ENCODE assay signal across 19 mouse cellular contexts in the genomic region with DNA sequence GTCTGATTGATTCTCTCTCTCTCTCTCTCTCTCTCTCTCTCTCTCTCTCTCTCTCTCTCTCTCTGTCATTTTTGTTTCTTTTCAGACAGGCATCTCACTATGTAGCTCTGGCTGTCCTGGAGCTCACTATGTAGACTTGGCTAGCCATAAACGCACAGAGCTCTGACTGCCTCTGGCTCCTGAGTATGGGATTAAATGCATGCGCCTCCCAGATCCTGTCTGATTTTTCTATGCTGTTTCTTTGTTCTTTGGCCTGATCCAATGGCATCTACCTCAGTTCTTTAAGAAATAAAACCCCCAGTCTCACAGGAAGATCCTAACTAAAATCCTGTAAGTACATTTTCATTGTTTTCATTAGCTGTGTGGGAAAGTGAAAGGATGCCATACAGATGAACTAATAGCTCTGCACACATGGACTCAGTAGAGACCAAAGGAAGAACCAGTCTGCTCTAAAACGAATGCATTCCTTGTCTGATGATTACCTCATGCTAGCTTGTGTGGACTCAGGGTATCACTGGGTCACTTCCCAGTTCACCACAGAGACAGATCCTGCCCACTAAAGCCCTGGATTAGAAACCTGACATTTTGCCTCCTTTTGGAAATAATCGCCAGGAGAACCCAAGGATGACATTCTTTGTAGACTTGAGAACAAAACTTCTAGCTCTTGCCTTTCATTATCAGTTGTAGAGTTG. TPM values are rescaled to one million over a fixed set of nuclear protein-coding genes. Genes with fewer than 3 reads are reported as not detected.
DNase-seq lines count a peak whose midpoint lies in the region; ATAC-seq and TF ChIP-seq lines count a peak whose summit lies in the region.
"Had no signal": no experiment of that assay in that cellular context is flagged by ENCODE, and none has a peak within 500 bp of the region (broad histone marks: within the 10 kb centered on the region; RNA-seq: fewer than 3 reads in every experiment).

No protein-coding gene starts in this region.

- no peak for ATAC-seq in limb, embryonic 11.5 days (ENCODE audit: insufficient number of reproducible peaks, low FRiP score, low TSS enrichment, low read depth)
- ATAC-seq: forebrain, embryonic 15.5 days; intestine, embryonic 15.5 days; midbrain, embryonic 13.5 days had no signal

- no peak overlapping the region for H3K4me2 ChIP-seq in limb, embryonic 11.5 days (ENCODE audit: low read depth, severe bottlenecking)
- H3K4me2 ChIP-seq: forebrain, embryonic 15.5 days; hindbrain, embryonic 15.5 days; intestine, embryonic 15.5 days; midbrain, embryonic 13.5 days; neural tube, embryonic 15.5 days had no signal

- peak overlapping the region; percentile 63 for H3K27ac ChIP-seq in gastrocnemius, adult 2 months
- peak overlapping the region; percentile 58; the same call in 1 of the 2 replicates for H3K27ac ChIP-seq in limb, embryonic 11.5 days (replicated peaks; ENCODE audit: low read depth, low read length)
- no peak overlapping the region for H3K27ac ChIP-seq in limb, embryonic 10.5 days
- H3K27ac ChIP-seq in embryonic fibroblast, embryonic 13.5 days (ENCODE audit: insufficient read depth, low read length), result peak overlapping the region; percentile 79
- H3K27ac ChIP-seq: forebrain, embryonic 15.5 days; hindbrain, embryonic 15.5 days; intestine, embryonic 15.5 days; left cerebral cortex, adult 2 months; midbrain, embryonic 13.5 days; neural tube, embryonic 15.5 days had no signal

- no peak for TF ChIP-seq POLR2A in embryonic fibroblast, embryonic 13.5 days (IDR thresholded peaks at IDR 0.05; ENCODE audit: low read depth, low read length)

- 75% methylated on average over 4 of the region's 4 CpGs for whole genome bisulfite sequencing in limb, embryonic 11.5 days
- 80% methylated on average over 4 of the region's 4 CpGs for WGBS in limb, embryonic 10.5 days

- TF ChIP-seq CTCF in gastrocnemius, adult 2 months (IDR thresholded peaks at IDR 0.05), result no peak
- no peak for TF ChIP-seq CTCF in embryonic fibroblast, embryonic 13.5 days (IDR thresholded peaks at IDR 0.05; ENCODE audit: borderline replicate concordance, insufficient read depth, low read length)

- H3K4me1 ChIP-seq in limb, embryonic 11.5 days (ENCODE audit: control insufficient read depth, insufficient read depth, low read length), result no peaks in the 10 kb centered on the region; the same call in 1 of the 2 replicates
- H3K4me1 ChIP-seq in limb, embryonic 10.5 days, result peaks cover 34% of the 10 kb centered on the region
- H3K4me1 ChIP-seq in embryonic fibroblast, embryonic 13.5 days (ENCODE audit: control insufficient read depth, insufficient read depth, low read length), result peaks cover 9% of the 10 kb centered on the region; the same call in 1 of the 2 replicates
- H3K4me1 ChIP-seq: intestine, embryonic 15.5 days had no signal

- no peaks in the 10 kb centered on the region for H3K27me3 ChIP-seq in limb, embryonic 11.5 days (ENCODE audit: control insufficient read depth, insufficient read depth, low read length)
- no peaks in the 10 kb centered on the region for H3K27me3 ChIP-seq in limb, embryonic 10.5 days (ENCODE audit: low read depth, poor library complexity, severe bottlenecking)
- H3K27me3 ChIP-seq: CH12.LX; forebrain, embryonic 15.5 days; hindbrain, embryonic 15.5 days; intestine, embryonic 15.5 days; midbrain, embryonic 13.5 days; neural tube, embryonic 15.5 days had no signal

- DNase-seq in gastrocnemius, adult 2 months, result no peak
- DNase-seq in gastrocnemius, postnatal 4 days (ENCODE audit: low spot score in 2 of 2), result no peak
- no peak for DNase-seq in limb, embryonic 11.5 days (ENCODE audit: low spot score)
- DNase-seq in limb, embryonic 10.5 days (ENCODE audit: low spot score), result no peak
- no peak for DNase-seq in adrenal gland, adult 8-10 months
- DNase-seq in embryo, embryonic 10 days (ENCODE audit: low spot score), result no peak
- DNase-seq in left cerebral cortex, adult 18-20 months (ENCODE audit: low spot score in 2 of 2), result no peak
- DNase-seq: cerebellum, postnatal 10 days; left cerebral cortex, postnatal 4 days; spleen, adult 18-20 months had no signal

- H3K4me3 ChIP-seq in gastrocnemius, adult 2 months, result no peak overlapping the region
- no peak overlapping the region for H3K4me3 ChIP-seq in limb, embryonic 11.5 days (ENCODE audit: low read depth, low read length)
- no peak overlapping the region for H3K4me3 ChIP-seq in limb, embryonic 10.5 days
- no peak overlapping the region for H3K4me3 ChIP-seq in embryonic fibroblast, embryonic 13.5 days (ENCODE audit: insufficient read depth, low read length)
- H3K4me3 ChIP-seq: erythroblast, embryonic 14.5 days; forebrain, embryonic 15.5 days; hindbrain, embryonic 15.5 days; intestine, embryonic 15.5 days; left cerebral cortex, adult 2 months; midbrain, embryonic 13.5 days; neural tube, embryonic 15.5 days had no signal

- no peak overlapping the region for H3K9ac ChIP-seq in limb, embryonic 11.5 days (ENCODE audit: low read length)
- H3K9ac ChIP-seq: forebrain, embryonic 15.5 days; hindbrain, embryonic 15.5 days; intestine, embryonic 15.5 days; midbrain, embryonic 13.5 days; neural tube, embryonic 15.5 days had no signal

- no peaks in the 10 kb centered on the region for H3K36me3 ChIP-seq in limb, embryonic 11.5 days (ENCODE audit: control insufficient read depth, insufficient read depth, low read length)
- H3K36me3 ChIP-seq in limb, embryonic 10.5 days, result no peaks in the 10 kb centered on the region
- H3K36me3 ChIP-seq: forebrain, embryonic 15.5 days; hindbrain, embryonic 15.5 days; intestine, embryonic 15.5 days; midbrain, embryonic 13.5 days; neural tube, embryonic 15.5 days had no signal

- no peaks in the 10 kb centered on the region for H3K9me3 ChIP-seq in limb, embryonic 11.5 days (ENCODE audit: control insufficient read depth, low read length)
- H3K9me3 ChIP-seq in limb, embryonic 10.5 days (replicated peaks), result no peaks in the 10 kb centered on the region
- H3K9me3 ChIP-seq: forebrain, embryonic 15.5 days; hindbrain, embryonic 15.5 days; intestine, embryonic 15.5 days; midbrain, embryonic 13.5 days; neural tube, embryonic 15.5 days had no signal

- intact Hi-C loops in gastrocnemius, adult 2 months (cut with DNase I), result no loop called here

RNA-seq across cellular contexts. Expression of a gene that starts 45.9 kb away (rescaled TPM):
- total RNA-seq in gastrocnemius, adult 2 months (2021), result 1 to 10 TPM; 5.8 to 6.0 TPM
- total RNA-seq in gastrocnemius, postnatal 4 days (2021), result 10 to 100 TPM in 1 of 2 experiments, 1 to 10 TPM in 1; 9.8 to 10.5 TPM
- 8.8 and 9.0 TPM in 2 replicates for polyA plus RNA-seq in limb, embryonic 11.5 days (2014; fragmentation: Nextera tagmentation; extraction: Ambion mirVana)
- polyA plus RNA-seq in limb, embryonic 10.5 days (2016; fragmentation: Nextera tagmentation; extraction: Ambion mirVana), result 8.4 and 8.9 TPM in 2 replicates
- 14.6 and 15.9 TPM in 2 replicates for polyA plus RNA-seq in embryonic fibroblast, embryonic 13.5 days (2011; ENCODE audit: insufficient read length, low read depth, missing spikeins)
- 10 to 100 TPM; 11.8 to 14.7 (median 14.2) TPM for total RNA-seq in adrenal gland, adult 8-10 months (2022)
- total RNA-seq in left cerebral cortex, adult 18-20 months (2021), result 10 to 100 TPM; 12.1 to 12.9 TPM

RNA-seq across cellular contexts. Expression of a gene that starts 46.0 kb away (rescaled TPM):
- total RNA-seq in gastrocnemius, adult 2 months (2021), result 10 to 100 TPM; 14.6 to 15.2 TPM
- total RNA-seq in gastrocnemius, postnatal 4 days (2021), result 10 to 100 TPM; 17.5 to 21.9 TPM
- 46.2 and 49.7 TPM in 2 replicates for polyA plus RNA-seq in limb, embryonic 11.5 days (2014; fragmentation: Nextera tagmentation; extraction: Ambion mirVana)
- 49.7 and 52.8 TPM in 2 replicates for polyA plus RNA-seq in limb, embryonic 10.5 days (2016; fragmentation: Nextera tagmentation; extraction: Ambion mirVana)
- polyA plus RNA-seq in embryonic fibroblast, embryonic 13.5 days (2011; ENCODE audit: insufficient read length, low read depth, missing spikeins), result 30.6 and 36.3 TPM in 2 replicates
- 10 to 100 TPM; 20.0 to 27.7 (median 24.9) TPM for total RNA-seq in adrenal gland, adult 8-10 months (2022)
- 10 to 100 TPM; 21.2 to 23.9 TPM for total RNA-seq in left cerebral cortex, adult 18-20 months (2021)
